Mouse (Mus musculus): ENCODE data around the gene Acot1.
"Not testable (repeated sequence)": the region's sequence is repeated elsewhere in the genome, so short reads cannot be mapped to it uniquely, and the experiment has no call there.

DNA sequence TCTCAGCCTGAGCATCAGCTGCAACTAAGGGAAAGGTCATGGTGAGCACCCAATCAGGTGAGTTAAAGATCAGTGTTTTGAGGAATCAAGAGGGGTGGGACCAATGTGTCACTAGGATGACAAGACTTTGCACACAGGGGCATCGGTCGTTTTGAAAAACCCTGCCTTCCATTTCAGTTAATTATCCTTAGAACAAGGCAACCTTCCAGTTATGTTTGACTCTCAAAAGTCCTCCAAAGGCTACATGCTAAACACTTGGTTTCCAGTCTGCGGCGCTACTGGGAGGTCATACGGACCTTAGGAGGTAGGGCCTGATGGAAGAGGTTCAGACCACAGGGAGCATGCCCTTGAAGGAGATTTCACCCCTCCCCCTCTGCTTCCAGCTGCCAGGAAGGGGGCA, 41.5 kb downstream of the Acot1 start:
- TF ChIP-seq POLR2A (IDR thresholded peaks at IDR 0.05; ENCODE audit: low read depth, low read length); CTCF (IDR thresholded peaks at IDR 0.05; ENCODE audit: extremely low read depth, insufficient read length, insufficient replicate concordance, low read depth, low read length): not testable (repeated sequence)
